Mouse (Mus musculus): ENCODE measurements around the gene Smco4.

The Smco4 gene

DNA sequence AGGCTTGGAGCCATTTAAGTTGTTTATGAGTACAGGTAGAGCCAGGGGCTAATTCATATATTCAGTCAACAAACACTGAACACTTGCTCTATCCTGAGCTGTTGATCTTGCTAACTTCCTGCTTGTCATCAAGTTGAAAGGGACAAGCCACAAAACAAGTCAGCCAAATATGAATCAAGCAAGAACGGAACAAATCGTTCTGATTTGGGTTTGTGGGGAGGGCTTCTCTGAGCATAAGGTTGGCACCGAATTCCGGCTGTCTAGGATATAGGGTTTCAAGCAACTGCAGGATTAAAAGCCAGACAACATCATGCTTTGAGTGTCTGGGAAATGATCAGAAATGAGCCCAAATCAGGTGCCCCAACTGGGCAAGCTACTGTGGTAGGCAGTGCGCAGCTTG lies 88.8 kb downstream of the Smco4 start:
- POLR2A ChIA-PET = no interaction called here
- CTCF ChIA-PET = no interaction called here

DNA sequence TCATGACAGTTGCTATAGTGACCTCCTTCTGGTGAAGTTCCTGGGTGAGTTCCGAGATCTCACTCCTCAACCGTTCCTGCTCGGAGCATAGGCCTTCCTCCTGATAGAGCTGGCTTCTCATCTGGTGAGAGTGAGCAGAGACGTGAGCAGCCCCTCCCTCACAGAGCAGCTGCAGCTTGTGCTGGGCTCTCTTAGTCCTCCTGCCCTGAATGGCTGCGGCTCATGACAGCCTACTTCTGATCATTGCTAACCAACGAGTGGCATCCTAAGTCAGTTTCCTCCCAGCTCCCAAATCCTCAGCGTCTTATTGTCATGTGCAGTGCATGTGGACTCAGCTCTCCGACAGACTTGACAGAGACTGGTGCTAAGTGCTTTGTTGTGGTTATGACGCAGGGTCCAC lies 91.0 kb downstream of the Smco4 start:
- POLR2A ChIA-PET = no interaction called here
- CTCF ChIA-PET = no interaction called here

DNA sequence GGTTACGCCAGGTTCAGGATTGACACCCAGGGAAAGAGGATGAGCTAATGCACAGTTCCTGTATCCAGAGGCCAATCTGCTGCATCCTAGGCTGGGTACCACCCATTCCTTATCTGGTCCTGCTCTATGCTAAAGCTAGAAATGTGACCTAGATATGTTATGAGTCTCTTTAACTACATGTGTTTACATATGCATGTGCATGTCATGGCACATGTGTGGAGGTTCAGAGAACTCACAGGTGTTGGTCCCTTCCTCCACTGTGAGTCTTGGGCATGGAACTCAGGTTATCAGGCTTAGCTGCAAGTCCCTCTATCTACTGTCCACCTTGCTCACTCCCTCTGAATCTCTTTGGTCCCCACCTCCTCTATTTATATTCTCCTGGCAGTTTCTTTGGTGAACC lies 92.7 kb downstream of the Smco4 start:
- ChIA-PET POLR2A (no interaction called here), CTCF (interaction anchor here in 1 of 4 experiments (0.8 kb wide), 1 partner anchor 832 kb away, joined by 3 read pairs; no protein-coding TSS in a partner anchor)

DNA sequence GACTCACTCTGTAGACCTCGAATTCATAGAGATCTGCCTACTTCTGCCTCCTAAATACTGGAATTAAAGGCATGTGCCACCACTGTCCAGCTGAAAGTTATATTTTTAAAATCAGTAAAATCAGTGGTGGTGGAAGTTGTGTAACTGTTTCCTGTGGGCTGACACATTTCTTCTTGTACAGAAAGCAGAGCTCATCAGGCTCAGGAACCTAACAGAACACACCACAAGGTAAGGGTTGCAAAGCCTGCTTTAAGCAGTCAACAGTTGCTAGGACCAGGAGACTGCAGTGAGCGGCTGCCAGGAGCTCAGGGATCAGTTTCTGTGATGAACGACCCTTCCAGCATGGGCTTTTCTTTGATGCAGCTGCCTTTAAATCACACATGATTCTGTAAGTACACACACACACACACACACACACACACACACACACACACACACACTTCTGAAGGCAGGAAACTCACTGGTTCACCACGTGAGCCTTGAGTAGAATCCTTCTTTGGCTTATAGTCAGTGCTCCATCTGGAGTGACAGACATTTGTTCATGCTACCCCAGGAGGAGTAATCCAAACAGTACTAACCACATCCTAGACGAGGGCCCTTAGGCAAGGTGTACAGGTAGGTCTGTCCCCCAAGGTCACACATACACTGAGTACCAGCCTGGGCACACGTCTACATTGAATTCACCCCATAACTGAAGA lies 94.1 kb downstream of the Smco4 start:
- ChIA-PET POLR2A (no interaction called here), CTCF (interaction anchor here in 1 of 4 experiments (0.5 to 0.6 kb wide), 2 partner anchors 23 to 293 kb away, joined by 4 to 6 read pairs; no protein-coding TSS in a partner anchor)

DNA sequence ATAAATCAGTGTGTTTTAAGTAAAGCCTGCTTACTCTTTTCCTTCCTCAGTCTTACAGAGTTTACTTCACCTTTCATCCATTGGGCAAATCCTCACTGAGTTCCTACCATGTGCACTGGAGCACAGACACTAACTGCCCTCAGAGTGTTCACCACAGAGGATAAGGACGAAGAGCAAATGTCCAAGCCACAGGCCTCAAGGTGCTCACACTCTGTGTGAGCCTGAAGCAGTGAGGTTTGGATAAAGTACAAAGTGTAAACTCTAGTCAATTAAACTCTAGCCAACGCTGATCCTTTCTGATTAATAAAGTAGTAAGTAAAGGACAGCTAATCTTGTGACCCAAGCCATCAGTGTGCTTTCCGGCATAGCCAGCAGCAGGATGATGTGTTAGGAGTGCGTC lies 100.9 kb downstream of the Smco4 start:
- ChIA-PET POLR2A (no interaction called here), CTCF (interaction anchor here in 1 of 4 experiments (0.9 kb wide), 1 partner anchor 15 kb away, joined by 3 read pairs; no protein-coding TSS in a partner anchor)
